Mouse (Mus musculus) granulocyte monocyte progenitor cell, adult 5-6 weeks (primary cell): ENCODE data around the gene Elp5. TPM values are rescaled to one million over a fixed set of nuclear protein-coding genes. Genes with fewer than 3 reads are reported as not detected.
A peak's percentile ranks its signal among the peaks of the same experiment; 100 is the strongest.
"Not testable (repeated sequence)": the region's sequence is repeated elsewhere in the genome, so short reads cannot be mapped to it uniquely, and the experiment has no call there.

Source experiments
- ATAC-seq: replicated peaks from 2 replicates; pipeline ENCODE4 v1.8.0; 2016; ENCODE audit warnings: mild to moderate bottlenecking, moderate TSS enrichment, inconsistent platforms; ENCODE audit not compliant: poor library complexity, severe bottlenecking
- total RNA-seq, 2 experiments: library from RNA; stranded (forward) in 1 of 2; stranded (reverse) in 1 of 2; fragments of 200-712, 200-1000 nt in 1 of 2; fragments of >200 nt in 1 of 2; fragmentation: Nextera tagmentation in 1 of 2; gene quantifications; 2 replicates each; pipeline ENCODE4 v1.2.3; 2014 to 2017

Gene Elp5
- total RNA-seq, 2 experiments from 2014 or later: 59.4 to 77.5 TPM

- ATAC-seq: no peak
These were observed 44.5 kb downstream of the Elp5 start for GRCm38 (mm10) chr11:69937834-69938233.

GRCm38 (mm10) chr11:69937385-69937784 is 44.9 kb downstream of the Elp5 start:
- no peak for ATAC-seq

GRCm38 (mm10) chr11:69936714-69937347 is 45.5 kb downstream of the Elp5 start:
- ATAC-seq: no peak

- no peak for ATAC-seq
These were observed 46.2 kb downstream of the Elp5 start for GRCm38 (mm10) chr11:69936156-69936555.

GRCm38 (mm10) chr11:69935137-69935879 is 47.0 kb downstream of the Elp5 start, which contains the start of gene Ybx2:
Ybx2 (plus strand) TSS chr11:69935796.
- ATAC-seq: peak; percentile 40

GRCm38 (mm10) chr11:69934681-69935080 is 47.6 kb downstream of the Elp5 start:
- no peak for ATAC-seq

GRCm38 (mm10) chr11:69934169-69934568 is 48.1 kb downstream of the Elp5 start:
- peak; percentile 57 for ATAC-seq

- ATAC-seq: no peak
These were observed 49.3 kb downstream of the Elp5 start for GRCm38 (mm10) chr11:69933066-69933465.

- ATAC-seq: no peak
These were observed 50.1 kb downstream of the Elp5 start for GRCm38 (mm10) chr11:69932254-69932653.

GRCm38 (mm10) chr11:69931769-69932168 is 50.5 kb downstream of the Elp5 start:
- ATAC-seq: no peak

GRCm38 (mm10) chr11:69930967-69931537 is 51.3 kb downstream of the Elp5 start:
- ATAC-seq: peak; percentile 93

GRCm38 (mm10) chr11:69930176-69930575 is 52.1 kb downstream of the Elp5 start:
- ATAC-seq: not testable (repeated sequence)

- ATAC-seq: no peak
These were observed 52.6 kb downstream of the Elp5 start for GRCm38 (mm10) chr11:69929712-69930111.

GRCm38 (mm10) chr11:69927501-69927900 is 54.8 kb downstream of the Elp5 start:
- no peak for ATAC-seq

GRCm38 (mm10) chr11:69922796-69923195 is 59.5 kb downstream of the Elp5 start:
- no peak for ATAC-seq

- no peak for ATAC-seq
These were observed 60.1 kb downstream of the Elp5 start for GRCm38 (mm10) chr11:69922012-69922756.

GRCm38 (mm10) chr11:69921114-69922011 is 61.0 kb downstream of the Elp5 start, which contains the start of gene Eif5a:
Eif5a (minus strand) TSS chr11:69921958.
- peak; percentile 71 for ATAC-seq

- ATAC-seq: peak; percentile 2
These were observed 61.9 kb downstream of the Elp5 start for GRCm38 (mm10) chr11:69920266-69921031.
